Mouse (Mus musculus) forebrain, embryonic 11.5 days (tissue): ENCODE results near the gene Mrgprg. TPM values are rescaled to one million over a fixed set of nuclear protein-coding genes. Genes with fewer than 3 reads are reported as not detected.

Experiments used
- ATAC-seq: fragments of 200-750 bp; cut with Nextera tagmentation; replicated peaks from 2 replicates; pipeline ENCODE4 v1.8.0; 2017; ENCODE audit warnings: moderate TSS enrichment; ENCODE audit not compliant: low FRiP score
- DNase-seq: peaks from one replicate; pipeline ENCODE4 v3.0.0-alpha.2; 2017; ENCODE audit warnings: low spot score
- H3K27ac ChIP-seq: fragments of 300-500 bp; sonication (generic); 2 replicates; pipeline ENCODE4 v1.5.1; 2014; ENCODE audit warnings: low read depth, low read length
- H3K27me3 ChIP-seq: fragments of 300-500 bp; sonication (generic); 2 replicates; pipeline ENCODE4 v1.6.1; 2014; ENCODE audit warnings: mild to moderate bottlenecking, low read length, mixed read lengths; ENCODE audit not compliant: control insufficient read depth, insufficient read depth
- H3K36me3 ChIP-seq: fragments of 300-500 bp; sonication (generic); 2 replicates; pipeline ENCODE4 v1.6.1; 2014; ENCODE audit warnings: mild to moderate bottlenecking, low read length, moderate library complexity, mixed read lengths; ENCODE audit not compliant: control insufficient read depth, insufficient read depth
- H3K4me1 ChIP-seq: fragments of 300-500 bp; sonication (generic); replicated peaks from 2 replicates; pipeline ENCODE4 v1.6.1; 2014; ENCODE audit warnings: low read length, mixed read lengths; ENCODE audit not compliant: control insufficient read depth, insufficient read depth
- H3K4me2 ChIP-seq: fragments of 300-500 bp; sonication (generic); 2 replicates; pipeline ENCODE4 v1.6.1; 2014; ENCODE audit warnings: low read depth, mild to moderate bottlenecking, low read length, moderate library complexity, mixed read lengths; ENCODE audit not compliant: severe bottlenecking
- H3K4me3 ChIP-seq: fragments of 300-500 bp; sonication (generic); 2 replicates; pipeline ENCODE4 v1.5.1; 2014; ENCODE audit warnings: low read depth, low read length
- H3K9ac ChIP-seq: fragments of 300-500 bp; sonication (generic); 2 replicates; pipeline ENCODE4 v1.6.1; 2014; ENCODE audit warnings: low read length
- H3K9me3 ChIP-seq: fragments of 300-500 bp; sonication (generic); 2 replicates; pipeline ENCODE4 v1.6.1; 2016; ENCODE audit warnings: low read length, mixed read lengths; ENCODE audit not compliant: control insufficient read depth
- WGBS: fragments of 180-500 bp; shearing (Covaris S2); extraction: QIAGEN DNeasy Blood & Tissue Kit; methylation state at CpG from one replicate; pipeline ENCODE4 v1.1.7; 2014; 5-methylcytosine and 5-hydroxymethylcytosine counted together
- polyA plus RNA-seq: library from polyadenylated mRNA; unstranded; fragments of >200 nt; fragmentation: Nextera tagmentation; extraction: Ambion mirVana; gene quantifications from 2 replicates; pipeline ENCODE4 v1.2.1, GENCODE M21; 2014

The Mrgprg gene
- polyA plus RNA-seq, 1 experiment from 2014 or later: not detected

GRCm38 (mm10) chr7:143758956-143759355 is 7.8 kb downstream of the Mrgprg start:
- H3K4me2 ChIP-seq: no peak overlapping the region
- no peaks in the 10 kb centered on the region for H3K36me3 ChIP-seq
- DNase-seq (no peak), ATAC-seq (no peak)
- 74% methylated on average over 3 of the region's 3 CpGs for WGBS
- no peak overlapping the region for H3K9ac ChIP-seq
- peaks cover 13% of the 10 kb centered on the region for H3K27me3 ChIP-seq
- no peak overlapping the region for H3K4me3 ChIP-seq
- no peaks in the 10 kb centered on the region; the same call in 1 of the 2 replicates for H3K4me1 ChIP-seq
- H3K27ac ChIP-seq: no peak overlapping the region
- no peaks in the 10 kb centered on the region for H3K9me3 ChIP-seq

GRCm38 (mm10) chr7:143757696-143758095 is 9.1 kb downstream of the Mrgprg start:
- no peak overlapping the region for H3K9ac ChIP-seq
- H3K4me1 ChIP-seq: no peaks in the 10 kb centered on the region; the same call in 1 of the 2 replicates
- H3K4me3 ChIP-seq: no peak overlapping the region
- H3K4me2 ChIP-seq: no peak overlapping the region
- ATAC-seq (no peak), DNase-seq (no peak)
- 71% methylated on average over 3 of the region's 3 CpGs for WGBS
- H3K27ac ChIP-seq: no peak overlapping the region
- no peaks in the 10 kb centered on the region for H3K36me3 ChIP-seq
- H3K27me3 ChIP-seq: peaks cover 13% of the 10 kb centered on the region
- H3K9me3 ChIP-seq: no peaks in the 10 kb centered on the region

GRCm38 (mm10) chr7:143757027-143757390 is 9.8 kb downstream of the Mrgprg start:
- no peaks in the 10 kb centered on the region for H3K9me3 ChIP-seq
- H3K4me2 ChIP-seq: peak overlapping the region; percentile 62
- peaks cover 13% of the 10 kb centered on the region for H3K27me3 ChIP-seq
- H3K4me1 ChIP-seq: no peaks in the 10 kb centered on the region; the same call in 1 of the 2 replicates
- no peak overlapping the region for H3K27ac ChIP-seq
- 6% methylated on average over 15 of the region's 15 CpGs for WGBS
- no peaks in the 10 kb centered on the region for H3K36me3 ChIP-seq
- DNase-seq: peak; percentile 85
- peak overlapping the region; percentile 20; the same call in 1 of the 2 replicates for H3K9ac ChIP-seq
- H3K4me3 ChIP-seq: peak overlapping the region; percentile 21
- ATAC-seq: peak; percentile 92

GRCm38 (mm10) chr7:143756125-143757026 is 10.4 kb downstream of the Mrgprg start, which contains the start of gene Osbpl5:
TSS of gene Osbpl5 (minus strand) at chr7:143756985.
- WGBS: 33% methylated on average over 22 of the region's 22 CpGs
- no peaks in the 10 kb centered on the region for H3K36me3 ChIP-seq
- H3K27me3 ChIP-seq: peaks cover 13% of the 10 kb centered on the region
- ATAC-seq (no peak), DNase-seq (no peak)
- H3K4me3 ChIP-seq: peak within 1 kb of the TSS; percentile 21
- no peak within 1 kb of the TSS for H3K27ac ChIP-seq
- H3K4me2 ChIP-seq: peak within 1 kb of the TSS; percentile 62
- no peaks in the 10 kb centered on the region; the same call in 1 of the 2 replicates for H3K4me1 ChIP-seq
- H3K9me3 ChIP-seq: no peaks in the 10 kb centered on the region
- H3K9ac ChIP-seq: peak within 1 kb of the TSS; percentile 20; the same call in 1 of the 2 replicates

- no peak overlapping the region for H3K9ac ChIP-seq
These were observed 11.3 kb downstream of the Mrgprg start for GRCm38 (mm10) chr7:143755357-143756124.

GRCm38 (mm10) chr7:143753990-143754715 is 12.6 kb downstream of the Mrgprg start:
- WGBS: 53% methylated on average over 5 of the region's 5 CpGs
- no peak for ATAC-seq
- H3K4me2 ChIP-seq: no peak overlapping the region

More at GRCm38 (mm10) chr7:143755357-143756124, 11.3 kb downstream of the Mrgprg start:
- no peak overlapping the region for H3K4me3 ChIP-seq
- H3K36me3 ChIP-seq: no peaks in the 10 kb centered on the region
- H3K27ac ChIP-seq: no peak overlapping the region
- no peaks in the 10 kb centered on the region; the same call in 1 of the 2 replicates for H3K4me1 ChIP-seq
- peaks cover 13% of the 10 kb centered on the region for H3K27me3 ChIP-seq
- H3K4me2 ChIP-seq: no peak overlapping the region
- no peaks in the 10 kb centered on the region for H3K9me3 ChIP-seq
- ATAC-seq (no peak), DNase-seq (no peak)
- 74% methylated on average over 9 of the region's 9 CpGs for WGBS

GRCm38 (mm10) chr7:143752606-143753005 is 14.2 kb downstream of the Mrgprg start:
- Histone ChIP-seq H3K4me3 (no peak overlapping the region), H3K27ac (no peak overlapping the region), H3K9ac (no peak overlapping the region), H3K27me3 (peaks cover 10% of the 10 kb centered on the region), H3K36me3 (no peaks in the 10 kb centered on the region), H3K4me2 (no peak overlapping the region), H3K9me3 (no peaks in the 10 kb centered on the region), H3K4me1 (no peaks in the 10 kb centered on the region; the same call in 1 of the 2 replicates)
- no peak for ATAC-seq
- DNase-seq: no peak
- 89% methylated on average over 3 of the region's 3 CpGs for WGBS

More at GRCm38 (mm10) chr7:143753990-143754715, 12.6 kb downstream of the Mrgprg start:
- no peak overlapping the region for H3K4me3 ChIP-seq
- no peaks in the 10 kb centered on the region for H3K9me3 ChIP-seq
- peak; percentile 78 for DNase-seq
- H3K9ac ChIP-seq: no peak overlapping the region
- no peaks in the 10 kb centered on the region; the same call in 1 of the 2 replicates for H3K4me1 ChIP-seq
- no peak overlapping the region for H3K27ac ChIP-seq
- peaks cover 13% of the 10 kb centered on the region for H3K27me3 ChIP-seq
- H3K36me3 ChIP-seq: no peaks in the 10 kb centered on the region

- Histone ChIP-seq H3K36me3 (no peaks in the 10 kb centered on the region), H3K27me3 (peaks cover 10% of the 10 kb centered on the region), H3K4me3 (no peak overlapping the region), H3K4me1 (no peaks in the 10 kb centered on the region; the same call in 1 of the 2 replicates), H3K9ac (no peak overlapping the region), H3K4me2 (no peak overlapping the region), H3K9me3 (no peaks in the 10 kb centered on the region), H3K27ac (no peak overlapping the region)
- DNase-seq (no peak), ATAC-seq (no peak)
- 71% methylated on average over 4 of the region's 4 CpGs for WGBS
These were observed 14.7 kb downstream of the Mrgprg start for GRCm38 (mm10) chr7:143752056-143752455.
